24 mouse cellular contexts compared by ENCODE assay signal in the genomic region with DNA sequence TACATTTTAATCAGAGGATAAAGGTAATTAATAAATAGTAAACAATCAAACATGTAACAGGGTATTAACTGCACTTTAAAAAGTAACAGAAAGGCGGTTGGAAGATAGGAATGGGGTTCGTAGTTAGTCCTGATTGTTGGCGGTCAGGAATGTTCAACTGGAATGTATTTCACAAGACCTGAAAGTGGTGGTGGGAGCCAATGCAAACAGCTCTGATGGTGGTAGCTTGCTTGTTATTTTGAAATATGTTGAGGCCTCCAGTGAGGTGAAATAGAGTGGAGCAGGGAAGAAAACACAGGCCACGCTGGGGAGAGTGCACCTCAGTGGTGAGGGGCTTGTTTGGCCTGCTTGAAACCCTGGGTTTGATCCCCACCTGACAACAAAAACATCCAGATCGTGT. TPM values are rescaled to one million over a fixed set of nuclear protein-coding genes. Genes with fewer than 3 reads are reported as not detected.
DNase-seq lines count a peak whose midpoint lies in the region; ATAC-seq and TF ChIP-seq lines count a peak whose summit lies in the region.
"Had no signal": no experiment of that assay in that cellular context is flagged by ENCODE, and none has a peak within 500 bp of the region (broad histone marks: within the 10 kb centered on the region; RNA-seq: fewer than 3 reads in every experiment).

No protein-coding gene starts in this region.

- H3K27me3 ChIP-seq in heart, embryonic 12.5 days (replicated peaks): no peaks in the 10 kb centered on the region
- no peaks in the 10 kb centered on the region for H3K27me3 ChIP-seq in kidney, postnatal 0 days (ENCODE audit: insufficient read depth, low read length)
- H3K27me3 ChIP-seq in lung, embryonic 14.5 days (ENCODE audit: insufficient read depth, low read length): no peaks in the 10 kb centered on the region
- H3K27me3 ChIP-seq: embryonic facial prominence, embryonic 15.5 days; midbrain, embryonic 13.5 days had no signal

- intact Hi-C loops in heart, postnatal 25 days (cut with DNase I): no loop called here

- WGBS in heart, embryonic 12.5 days: 47% methylated on average over 5 of the region's 5 CpGs
- 62% methylated on average over 5 of the region's 5 CpGs for WGBS in kidney, postnatal 0 days
- WGBS in lung, embryonic 14.5 days: 54% methylated on average over 5 of the region's 5 CpGs

- no peak for TF ChIP-seq CTCF in kidney, postnatal 0 days (IDR thresholded peaks at IDR 0.05; ENCODE audit: low read depth)
- no peak for TF ChIP-seq CTCF in lung, embryonic 14.5 days (IDR thresholded peaks at IDR 0.05; ENCODE audit: low read depth)

- no peak for ATAC-seq in heart, embryonic 12.5 days (ENCODE audit: insufficient number of reproducible peaks, low FRiP score)
- ATAC-seq in kidney, postnatal 0 days (replicated peaks; ENCODE audit: low FRiP score, low read depth): no peak
- peak; percentile 59 for ATAC-seq in lung, embryonic 14.5 days (ENCODE audit: insufficient read depth)
- ATAC-seq: CD4-positive, CD25-positive, alpha-beta regulatory T cell, adult 4 months; intestine, embryonic 16.5 days; midbrain, embryonic 13.5 days had no signal

- H3K4me3 ChIP-seq in heart, embryonic 12.5 days: no peak overlapping the region
- no peak overlapping the region for H3K4me3 ChIP-seq in kidney, postnatal 0 days (replicated peaks; ENCODE audit: low read depth, low read length)
- H3K4me3 ChIP-seq in lung, embryonic 14.5 days (ENCODE audit: low read depth, low read length): no peak overlapping the region
- H3K4me3 ChIP-seq: embryonic facial prominence, embryonic 15.5 days; limb, embryonic 10.5 days; midbrain, embryonic 13.5 days had no signal

- peaks cover 12% of the 10 kb centered on the region for H3K4me1 ChIP-seq in heart, embryonic 12.5 days (replicated peaks)
- 0 out of 2 replicates have a peak, but pooled peaks cover 5% of the 10 kb centered on the region for H3K4me1 ChIP-seq in kidney, postnatal 0 days (replicated peaks; ENCODE audit: insufficient read depth, low read length)
- H3K4me1 ChIP-seq in lung, embryonic 14.5 days (ENCODE audit: insufficient read depth): no peaks in the 10 kb centered on the region

- no peaks in the 10 kb centered on the region for H3K36me3 ChIP-seq in heart, embryonic 12.5 days
- no peaks in the 10 kb centered on the region for H3K36me3 ChIP-seq in kidney, postnatal 0 days (ENCODE audit: insufficient read depth, low read length)
- no peaks in the 10 kb centered on the region for H3K36me3 ChIP-seq in lung, embryonic 14.5 days (ENCODE audit: insufficient read depth)
- H3K36me3 ChIP-seq: embryonic facial prominence, embryonic 15.5 days; limb, embryonic 10.5 days; midbrain, embryonic 13.5 days had no signal

- H3K9ac ChIP-seq in heart, embryonic 12.5 days: no peak overlapping the region
- no peak overlapping the region for H3K9ac ChIP-seq in kidney, postnatal 0 days (ENCODE audit: low read depth, low read length)
- no peak overlapping the region for H3K9ac ChIP-seq in lung, embryonic 14.5 days
- H3K9ac ChIP-seq: embryonic facial prominence, embryonic 15.5 days; hindbrain, embryonic 14.5 days; midbrain, embryonic 13.5 days had no signal

- H3K4me2 ChIP-seq in heart, embryonic 12.5 days: no peak overlapping the region
- H3K4me2 ChIP-seq in kidney, postnatal 0 days (ENCODE audit: low read length): no peak overlapping the region
- no peak overlapping the region for H3K4me2 ChIP-seq in lung, embryonic 14.5 days
- H3K4me2 ChIP-seq: embryonic facial prominence, embryonic 15.5 days; hindbrain, embryonic 14.5 days; midbrain, embryonic 13.5 days had no signal

- H3K27ac ChIP-seq in heart, embryonic 12.5 days (ENCODE audit: poor library complexity, severe bottlenecking): peak overlapping the region; percentile 65; the same call in 1 of the 2 replicates
- 0 out of 2 replicates have a peak overlapping the region, but pooled peaks have one; percentile 48 for H3K27ac ChIP-seq in kidney, postnatal 0 days
- 0 out of 2 replicates have a peak overlapping the region, but pooled peaks have one; percentile 42 for H3K27ac ChIP-seq in lung, embryonic 14.5 days (ENCODE audit: low read depth)
- H3K27ac ChIP-seq: embryonic facial prominence, embryonic 15.5 days; hindbrain, embryonic 14.5 days; limb, embryonic 10.5 days; midbrain, embryonic 13.5 days; stomach, postnatal 0 days had no signal

- no peak for DNase-seq in heart, postnatal 25 days (ENCODE audit: low spot score)
- DNase-seq in kidney, postnatal 0 days (ENCODE audit: low spot score): peak; percentile 76
- DNase-seq in kidney, adult 11 months: no peak
- DNase-seq in lung, embryonic 14.5 days: peak; percentile 54
- DNase-seq in lung, postnatal 4 days: peak; percentile 33 to 43
- DNase-seq in layer of hippocampus, adult 9-11 months: no peak
- no peak for DNase-seq in left cerebral cortex, adult 8-10 months (ENCODE audit: low spot score in 2 of 2)
- DNase-seq: adrenal gland, adult 2 months; cerebellum, postnatal 10 days; embryo, embryonic 11 days; gastrocnemius, postnatal 14 days; kidney, postnatal 4 days; layer of hippocampus, postnatal 36 days; right cerebral cortex, postnatal 25 days; thymus, postnatal 25 days had no signal

- H3K9me3 ChIP-seq in heart, embryonic 12.5 days (replicated peaks): no peaks in the 10 kb centered on the region
- no peaks in the 10 kb centered on the region for H3K9me3 ChIP-seq in kidney, postnatal 0 days (replicated peaks; ENCODE audit: low read length)
- no peaks in the 10 kb centered on the region for H3K9me3 ChIP-seq in lung, embryonic 14.5 days (ENCODE audit: low read depth, low read length)
- H3K9me3 ChIP-seq: embryonic facial prominence, embryonic 15.5 days; G1E; limb, embryonic 10.5 days; midbrain, embryonic 13.5 days had no signal

RNA-seq across cellular contexts. Expression of gene Uhrf1bp1l, which starts 6.3 kb away (rescaled TPM):
- polyA plus RNA-seq in heart, embryonic 12.5 days (2016; fragmentation: Nextera tagmentation; extraction: Ambion mirVana): 21.9 and 25.3 TPM in 2 replicates
- total RNA-seq in heart, postnatal 25 days (2021): 10 to 100 TPM; 23.0 to 25.0 TPM
- polyA plus RNA-seq in kidney, postnatal 0 days (2015; fragmentation: Nextera tagmentation; extraction: Ambion mirVana): 28.3 and 30.9 TPM in 2 replicates
- 31.3 and 35.1 TPM in 2 replicates for polyA plus RNA-seq in lung, embryonic 14.5 days (2014; fragmentation: Nextera tagmentation; extraction: Ambion mirVana)
- 10 to 100 TPM; 77.4 to 87.0 (median 84.8) TPM for total RNA-seq in left cerebral cortex, adult 8-10 months (2022)

RNA-seq across cellular contexts. Expression of gene Actr6, which starts 19.0 kb away (rescaled TPM):
- polyA plus RNA-seq in heart, embryonic 12.5 days (2016; fragmentation: Nextera tagmentation; extraction: Ambion mirVana): 27.4 and 27.7 TPM in 2 replicates
- total RNA-seq in heart, postnatal 25 days (2021): 10 to 100 TPM; 11.5 to 12.2 TPM
- polyA plus RNA-seq in kidney, postnatal 0 days (2015; fragmentation: Nextera tagmentation; extraction: Ambion mirVana): 38.5 and 40.7 TPM in 2 replicates
- polyA plus RNA-seq in lung, embryonic 14.5 days (2014; fragmentation: Nextera tagmentation; extraction: Ambion mirVana): 28.8 and 31.5 TPM in 2 replicates
- total RNA-seq in left cerebral cortex, adult 8-10 months (2022): 10 to 100 TPM; 19.8 to 22.5 (median 20.9) TPM

Comparison
In these comparisons a context has a peak if more than half of its experiments do, and no peak if none do; other contexts are left out.
1. DNase-seq: peak in kidney, postnatal 0 days (single experiment), lung, embryonic 14.5 days (single experiment) and lung, postnatal 4 days (2 of 2); none in heart, postnatal 25 days (single experiment), kidney, adult 11 months (single experiment), layer of hippocampus, adult 9-11 months (single experiment) and left cerebral cortex, adult 8-10 months (0 of 2).
2. Peak in every context shown above with its lines, with median percentiles within 50 percentile points of each other: H3K27ac ChIP-seq.